In genomic region chr12:71853694-71854093, GRCm38 (mm10) we compare ENCODE assay signal across 24 mouse cellular contexts. TPM values are rescaled to one million over a fixed set of nuclear protein-coding genes. Genes with fewer than 3 reads are reported as not detected.
DNase-seq lines count a peak whose midpoint lies in the region; ATAC-seq and TF ChIP-seq lines count a peak whose summit lies in the region.
"Had no signal": no experiment of that assay in that cellular context is flagged by ENCODE, and none has a peak within 500 bp of the region (broad histone marks: within the 10 kb centered on the region; RNA-seq: fewer than 3 reads in every experiment).

No protein-coding gene starts in this region.

- H3K4me1 ChIP-seq in heart, embryonic 11.5 days (ENCODE audit: control insufficient read depth, insufficient read depth, low read length), result peaks cover 60% of the 10 kb centered on the region
- H3K4me1 ChIP-seq in heart, embryonic 16.5 days (ENCODE audit: control insufficient read depth, insufficient read depth, low read length), result peaks cover 70% of the 10 kb centered on the region
- peaks cover 63% of the 10 kb centered on the region for H3K4me1 ChIP-seq in lung, embryonic 15.5 days
- peaks cover 16% of the 10 kb centered on the region for H3K4me1 ChIP-seq in intestine, postnatal 0 days (replicated peaks; ENCODE audit: control insufficient read depth, insufficient read depth, low read length)
- H3K4me1 ChIP-seq in forebrain, embryonic 11.5 days (replicated peaks; ENCODE audit: control insufficient read depth, insufficient read depth, low read length), result no peaks in the 10 kb centered on the region

- no peaks in the 10 kb centered on the region for H3K36me3 ChIP-seq in heart, embryonic 11.5 days (ENCODE audit: control insufficient read depth, insufficient read depth, low read length)
- no peaks in the 10 kb centered on the region; the same call in 1 of the 2 replicates for H3K36me3 ChIP-seq in heart, embryonic 16.5 days (ENCODE audit: control insufficient read depth, insufficient read depth)
- no peaks in the 10 kb centered on the region for H3K36me3 ChIP-seq in lung, embryonic 15.5 days
- H3K36me3 ChIP-seq in intestine, postnatal 0 days (ENCODE audit: control insufficient read depth, insufficient read depth), result no peaks in the 10 kb centered on the region; the same call in 1 of the 2 replicates
- H3K36me3 ChIP-seq in forebrain, embryonic 11.5 days (ENCODE audit: control insufficient read depth, insufficient read depth, low read length), result no peaks in the 10 kb centered on the region
- H3K36me3 ChIP-seq: embryonic facial prominence, embryonic 12.5 days; forebrain, embryonic 15.5 days; midbrain, embryonic 13.5 days; neural tube, embryonic 13.5 days had no signal

- H3K27ac ChIP-seq in heart, embryonic 11.5 days (ENCODE audit: low read depth, low read length), result peak overlapping the region; percentile 51; the same call in 1 of the 2 replicates
- peak overlapping the region; percentile 83 for H3K27ac ChIP-seq in heart, embryonic 16.5 days (ENCODE audit: low read length)
- H3K27ac ChIP-seq in lung, embryonic 15.5 days, result peak overlapping the region; percentile 19
- peak overlapping the region; percentile 15; the same call in 1 of the 2 replicates for H3K27ac ChIP-seq in intestine, postnatal 0 days (ENCODE audit: low read depth, low read length)
- H3K27ac ChIP-seq in forebrain, embryonic 11.5 days (ENCODE audit: low read depth, low read length), result no peak overlapping the region
- H3K27ac ChIP-seq: embryonic facial prominence, embryonic 12.5 days; forebrain, embryonic 15.5 days; liver, embryonic 14.5 days; midbrain, embryonic 13.5 days; neural tube, embryonic 13.5 days had no signal

- no peak overlapping the region for H3K4me2 ChIP-seq in heart, embryonic 11.5 days
- H3K4me2 ChIP-seq in heart, embryonic 16.5 days (ENCODE audit: low read depth, low read length), result no peak overlapping the region
- H3K4me2 ChIP-seq in lung, embryonic 15.5 days, result no peak overlapping the region
- no peak overlapping the region for H3K4me2 ChIP-seq in intestine, postnatal 0 days (replicated peaks; ENCODE audit: low read depth)
- no peak overlapping the region for H3K4me2 ChIP-seq in forebrain, embryonic 11.5 days (ENCODE audit: low read depth, low read length, severe bottlenecking)
- H3K4me2 ChIP-seq: embryonic facial prominence, embryonic 12.5 days; forebrain, embryonic 15.5 days; midbrain, embryonic 13.5 days; neural tube, embryonic 13.5 days had no signal

- H3K9ac ChIP-seq in heart, embryonic 11.5 days (ENCODE audit: low read depth, low read length), result no peak overlapping the region
- 0 out of 2 replicates have a peak overlapping the region, but pooled peaks have one; percentile 40 for H3K9ac ChIP-seq in heart, embryonic 16.5 days (ENCODE audit: low read length)
- H3K9ac ChIP-seq in lung, embryonic 15.5 days, result no peak overlapping the region
- no peak overlapping the region for H3K9ac ChIP-seq in intestine, postnatal 0 days (ENCODE audit: low read depth, low read length)
- no peak overlapping the region for H3K9ac ChIP-seq in forebrain, embryonic 11.5 days (ENCODE audit: low read length)
- H3K9ac ChIP-seq: embryonic facial prominence, embryonic 12.5 days; forebrain, embryonic 15.5 days; liver, embryonic 14.5 days; midbrain, embryonic 13.5 days; neural tube, embryonic 13.5 days had no signal

- TF ChIP-seq CTCF in intestine, postnatal 0 days (IDR thresholded peaks at IDR 0.05; ENCODE audit: low read depth), result no peak

- DNase-seq in heart, postnatal 10 days, result no peak
- no peak for DNase-seq in heart, adult 9 months (ENCODE audit: low spot score in 2 of 2)
- no peak for DNase-seq in lung, postnatal 4 days
- no peak for DNase-seq in forebrain, embryonic 11.5 days (ENCODE audit: low spot score)
- DNase-seq: adrenal gland, postnatal 25 days; cerebellum, adult 11-12 months; cerebellum, adult 9-11 months; embryo, embryonic 11 days; kidney, postnatal 10 days; layer of hippocampus, postnatal 36 days; left cerebral cortex, postnatal 4 days; liver; right cerebral cortex, postnatal 4 days had no signal

- H3K27me3 ChIP-seq in heart, embryonic 11.5 days (ENCODE audit: control insufficient read depth, insufficient read depth, low read length), result no peaks in the 10 kb centered on the region
- H3K27me3 ChIP-seq in heart, embryonic 16.5 days (ENCODE audit: control insufficient read depth, insufficient read depth, low read length), result no peaks in the 10 kb centered on the region
- no peaks in the 10 kb centered on the region for H3K27me3 ChIP-seq in lung, embryonic 15.5 days
- no peaks in the 10 kb centered on the region for H3K27me3 ChIP-seq in intestine, postnatal 0 days (replicated peaks; ENCODE audit: control insufficient read depth, insufficient read depth, low read length)
- no peaks in the 10 kb centered on the region for H3K27me3 ChIP-seq in forebrain, embryonic 11.5 days (ENCODE audit: control insufficient read depth, insufficient read depth, low read length)
- H3K27me3 ChIP-seq: embryonic facial prominence, embryonic 12.5 days; forebrain, embryonic 15.5 days; midbrain, embryonic 13.5 days; neural tube, embryonic 13.5 days had no signal

- H3K4me3 ChIP-seq in heart, embryonic 11.5 days (ENCODE audit: low read depth, low read length), result no peak overlapping the region
- H3K4me3 ChIP-seq in heart, embryonic 16.5 days (ENCODE audit: low read length), result no peak overlapping the region
- no peak overlapping the region for H3K4me3 ChIP-seq in lung, embryonic 15.5 days
- no peak overlapping the region for H3K4me3 ChIP-seq in intestine, postnatal 0 days (ENCODE audit: low read depth, low read length)
- H3K4me3 ChIP-seq in forebrain, embryonic 11.5 days (ENCODE audit: low read depth, low read length), result no peak overlapping the region
- H3K4me3 ChIP-seq: embryonic facial prominence, embryonic 12.5 days; forebrain, embryonic 15.5 days; midbrain, embryonic 13.5 days; neural tube, embryonic 13.5 days had no signal

- 26% methylated on average over 3 of the region's 3 CpGs for WGBS in heart, embryonic 11.5 days (ENCODE audit: insufficient replicate concordance)
- 31% methylated on average over 3 of the region's 3 CpGs for WGBS in heart, embryonic 16.5 days
- WGBS in lung, embryonic 15.5 days, result 33% methylated on average over 3 of the region's 3 CpGs
- WGBS in intestine, postnatal 0 days, result 56% methylated on average over 3 of the region's 3 CpGs
- WGBS in forebrain, embryonic 11.5 days, result 85% methylated on average over 3 of the region's 3 CpGs

- no peak for ATAC-seq in heart, embryonic 11.5 days (replicated peaks; ENCODE audit: insufficient number of reproducible peaks, low FRiP score, low TSS enrichment)
- ATAC-seq in heart, embryonic 16.5 days (replicated peaks; ENCODE audit: extremely low read depth, insufficient read depth, low FRiP score), result no peak; the same call in 1 of the 2 replicates
- no peak for ATAC-seq in lung, embryonic 15.5 days (ENCODE audit: borderline replicate concordance, extremely low read depth, low FRiP score, low TSS enrichment)
- ATAC-seq in intestine, postnatal 0 days, result no peak
- no peak for ATAC-seq in forebrain, embryonic 11.5 days (replicated peaks; ENCODE audit: low FRiP score)
- ATAC-seq: CD4-positive, CD25-positive, alpha-beta regulatory T cell, adult 4 months; forebrain, embryonic 15.5 days; hindbrain, embryonic 16.5 days; midbrain, embryonic 13.5 days had no signal

- intact Hi-C loops in heart, postnatal 10 days (cut with DNase I), result loop anchor here (2.0 kb wide), 1 partner anchor 17 kb away; no protein-coding TSS in a partner anchor

- H3K9me3 ChIP-seq in heart, embryonic 11.5 days (replicated peaks; ENCODE audit: control insufficient read depth, low read length), result no peaks in the 10 kb centered on the region
- H3K9me3 ChIP-seq in heart, embryonic 16.5 days (replicated peaks; ENCODE audit: control insufficient read depth, low read length), result no peaks in the 10 kb centered on the region
- H3K9me3 ChIP-seq in lung, embryonic 15.5 days, result no peaks in the 10 kb centered on the region
- no peaks in the 10 kb centered on the region for H3K9me3 ChIP-seq in intestine, postnatal 0 days (ENCODE audit: control insufficient read depth)
- H3K9me3 ChIP-seq in forebrain, embryonic 11.5 days (ENCODE audit: control insufficient read depth, low read length), result no peaks in the 10 kb centered on the region
- H3K9me3 ChIP-seq: embryonic facial prominence, embryonic 12.5 days; forebrain, embryonic 15.5 days; midbrain, embryonic 13.5 days; neural tube, embryonic 13.5 days had no signal

RNA-seq across cellular contexts. Expression of gene Daam1, which starts 22.8 kb away (rescaled TPM):
- polyA plus RNA-seq in heart, embryonic 11.5 days (2014; fragmentation: Nextera tagmentation; extraction: Ambion mirVana), result 25.7 and 33.0 TPM in 2 replicates
- total RNA-seq in heart, postnatal 10 days (2021), result 10 to 100 TPM; 70.7 to 86.4 TPM
- polyA plus RNA-seq in heart, embryonic 16.5 days (2015; fragmentation: Nextera tagmentation; extraction: Ambion mirVana), result 21.6 and 21.7 TPM in 2 replicates
- 12.2 and 13.8 TPM in 2 replicates for polyA plus RNA-seq in lung, embryonic 15.5 days (2015; fragmentation: Nextera tagmentation; extraction: Ambion mirVana)
- polyA plus RNA-seq in intestine, postnatal 0 days (2015; fragmentation: Nextera tagmentation; extraction: Ambion mirVana), result 5.3 and 5.7 TPM in 2 replicates
- 16.8 and 17.7 TPM in 2 replicates for polyA plus RNA-seq in forebrain, embryonic 11.5 days (2014; fragmentation: Nextera tagmentation; extraction: Ambion mirVana)
